Mouse (Mus musculus) heart, postnatal 0 days (tissue): Measurements from ENCODE around the gene Adamtsl1.

Experiments used
- CTCF ChIP-seq: IDR thresholded peaks from 2 replicates; pipeline ENCODE4 v1.5.1; 2016; ENCODE audit warnings: antibody characterized with exemption, control low read depth, low read depth
- EP300 ChIP-seq: IDR thresholded peaks from 2 replicates; pipeline ENCODE4 v1.6.1; 2016; ENCODE audit warnings: antibody characterized with exemption, low read depth

DNA sequence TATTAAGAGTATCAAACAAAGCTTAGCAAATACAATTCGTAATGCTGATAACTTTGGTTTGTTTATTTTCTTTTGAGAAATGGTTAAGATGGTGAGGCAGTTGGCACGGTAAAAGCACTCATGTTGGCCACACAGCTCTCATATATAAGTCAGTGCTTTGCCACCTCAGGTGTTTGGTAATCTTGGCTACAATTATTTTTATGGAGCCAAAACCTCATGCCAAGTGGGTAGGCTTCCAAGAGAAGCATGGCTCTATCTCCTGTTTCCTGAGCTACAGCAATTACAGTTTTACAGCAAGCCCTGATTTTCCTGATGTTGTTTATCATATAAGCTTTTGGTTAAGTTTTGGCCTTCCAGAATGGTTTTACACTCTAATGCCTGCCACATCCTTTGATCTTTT is 795.2 kb downstream of the Adamtsl1 start:
- TF ChIP-seq CTCF, result no peak
- TF ChIP-seq EP300, result no peak
